Mouse (Mus musculus): Measurements from ENCODE around the gene Tmprss2. TPM values are rescaled to one million over a fixed set of nuclear protein-coding genes. Genes with fewer than 3 reads are reported as not detected.

The Tmprss2 gene
- total RNA-seq (2023), result not detected

GRCm38 (mm10) chr16:97610939-97611338 is at the start of gene Tmprss2:
Tmprss2 (minus strand) TSS chr16:97611195.

Other genes starting within 250 kb of the Tmprss2 start
- gene Mx1, start 148.3 kb downstream of the Tmprss2 start, total RNA-seq (2023), result 10 to 100 TPM; 24.3 to 26.0 TPM
- not detected for gene Fam3b, start 96.4 kb downstream of the Tmprss2 start, total RNA-seq (2023)
- not detected for gene Ripk4, start 152.6 kb upstream of the Tmprss2 start, total RNA-seq (2023)
- gene Prdm15, start 240.7 kb upstream of the Tmprss2 start, total RNA-seq (2023), result 10 to 100 TPM; 11.2 to 16.3 TPM